Mouse (Mus musculus): Measurements from ENCODE around the gene Arl11.
A peak's percentile ranks its signal among the peaks of the same experiment; 100 is the strongest.

Gene Arl11

GRCm38 (mm10) chr14:61327618-61328450 lies 18.3 kb downstream of the Arl11 start:
- peak; percentile 79 for DNase-seq (ENCODE audit: low read depth, low spot score)

- peak; percentile 64 for DNase-seq (ENCODE audit: low read depth, low spot score)
These were observed 21.0 kb downstream of the Arl11 start for GRCm38 (mm10) chr14:61330591-61330990.

GRCm38 (mm10) chr14:61330996-61331561 lies 21.5 kb downstream of the Arl11 start:
- peak; percentile 74 for DNase-seq (ENCODE audit: low read depth, low spot score)

GRCm38 (mm10) chr14:61339381-61339780 lies 29.8 kb downstream of the Arl11 start:
- no peak for DNase-seq (ENCODE audit: low read depth, low spot score)

GRCm38 (mm10) chr14:61344590-61344989 lies 35.0 kb downstream of the Arl11 start:
- DNase-seq (ENCODE audit: low read depth, low spot score), result no peak

GRCm38 (mm10) chr14:61346827-61347698 lies 37.5 kb downstream of the Arl11 start:
- DNase-seq (ENCODE audit: low read depth, low spot score), result peak; percentile 52

- DNase-seq (ENCODE audit: low read depth, low spot score), result no peak
These were observed 40.3 kb downstream of the Arl11 start for GRCm38 (mm10) chr14:61349876-61350275.

GRCm38 (mm10) chr14:61350808-61351207 lies 41.3 kb downstream of the Arl11 start:
- no peak for DNase-seq (ENCODE audit: low read depth, low spot score)

GRCm38 (mm10) chr14:61354251-61355235 lies 45.0 kb downstream of the Arl11 start:
- DNase-seq (ENCODE audit: low read depth, low spot score), result no peak

GRCm38 (mm10) chr14:61360131-61360980 lies 50.8 kb downstream of the Arl11 start, which contains the start of gene Ebpl:
Gene Ebpl (minus strand): TSS chr14:61360439.
- DNase-seq (ENCODE audit: low read depth, low spot score), result peak; percentile 62

- no peak for DNase-seq (ENCODE audit: low read depth, low spot score)
These were observed 51.5 kb downstream of the Arl11 start for GRCm38 (mm10) chr14:61360981-61361511.

Measured in brain, embryonic 18.5 days (tissue).